Mouse (Mus musculus) left cerebral cortex, adult 8-10 months (tissue): ENCODE data around the gene Arid1a. TPM values are rescaled to one million over a fixed set of nuclear protein-coding genes. Genes with fewer than 3 reads are reported as not detected.

Source experiments
- DNase-seq, 2 experiments: peaks; one replicate each; pipeline ENCODE4 v3.0.0; 2022; ENCODE audit warnings: low spot score in 2 of 2
- total RNA-seq, 4 experiments: library from RNA; stranded (reverse); gene quantifications; 2 replicates each; pipeline ENCODE4 v1.2.4; 2022

Arid1a gene
- total RNA-seq, 4 experiments from 2014 or later: 86.3 to 93.9 (median 90.7) TPM

- no peak for DNase-seq
Measured at GRCm38 (mm10) chr4:133676189-133676588, 80.4 kb downstream of the Arid1a start.

GRCm38 (mm10) chr4:133675594-133676016 lies 81.0 kb downstream of the Arid1a start:
- DNase-seq: peak in 1 of 2 experiments; percentile 50

GRCm38 (mm10) chr4:133674331-133674695 lies 82.3 kb downstream of the Arid1a start:
- no peak for DNase-seq

- DNase-seq: no peak
Measured at GRCm38 (mm10) chr4:133673666-133674330, 82.8 kb downstream of the Arid1a start.

GRCm38 (mm10) chr4:133672845-133673647 lies 83.5 kb downstream of the Arid1a start:
- DNase-seq: no peak

GRCm38 (mm10) chr4:133671881-133672844 lies 84.4 kb downstream of the Arid1a start, which contains the start of gene Pigv:
Gene Pigv, minus strand, starts transcription at chr4:133672647.
- DNase-seq: peak; percentile 90 to 91

GRCm38 (mm10) chr4:133671184-133671880 lies 85.2 kb downstream of the Arid1a start:
- peak; percentile 69 to 78 for DNase-seq

- no peak for DNase-seq
Measured at GRCm38 (mm10) chr4:133669652-133670210, 86.8 kb downstream of the Arid1a start.

GRCm38 (mm10) chr4:133668537-133668936 lies 88.0 kb downstream of the Arid1a start:
- no peak for DNase-seq

GRCm38 (mm10) chr4:133666199-133666598 lies 90.4 kb downstream of the Arid1a start:
- DNase-seq: no peak

- DNase-seq: no peak
Measured at GRCm38 (mm10) chr4:133665118-133665517, 91.5 kb downstream of the Arid1a start.

GRCm38 (mm10) chr4:133662945-133663344 lies 93.6 kb downstream of the Arid1a start:
- no peak for DNase-seq

- DNase-seq: no peak
Measured at GRCm38 (mm10) chr4:133662421-133662820, 94.1 kb downstream of the Arid1a start.

GRCm38 (mm10) chr4:133660193-133661155 lies 96.1 kb downstream of the Arid1a start:
- peak; percentile 60 to 82 for DNase-seq

- DNase-seq: no peak
Measured at GRCm38 (mm10) chr4:133659497-133660192, 96.9 kb downstream of the Arid1a start.

GRCm38 (mm10) chr4:133658729-133659128 lies 97.8 kb downstream of the Arid1a start:
- DNase-seq: no peak

- DNase-seq: no peak
Measured at GRCm38 (mm10) chr4:133657829-133658458, 98.6 kb downstream of the Arid1a start.

- DNase-seq: no peak
Measured at GRCm38 (mm10) chr4:133656997-133657396, 99.6 kb downstream of the Arid1a start.
